Mouse (Mus musculus) limb, embryonic 15.5 days (tissue): ENCODE results near the gene Usmg5. TPM values are rescaled to one million over a fixed set of nuclear protein-coding genes. Genes with fewer than 3 reads are reported as not detected.

Source experiments
- ATAC-seq: fragments of 200-750 bp; cut with Nextera tagmentation; 2 replicates; pipeline ENCODE4 v1.8.0; 2017; ENCODE audit warnings: low read depth, moderate TSS enrichment; ENCODE audit not compliant: insufficient number of reproducible peaks, low FRiP score, low TSS enrichment
- H3K27ac ChIP-seq: fragments of 300-500 bp; sonication (generic); 2 replicates; pipeline ENCODE4 v1.5.1; 2015; ENCODE audit warnings: moderate library complexity, mild to moderate bottlenecking, inconsistent platforms
- H3K27me3 ChIP-seq: fragments of 300-500 bp; sonication (generic); 2 replicates; pipeline ENCODE4 v1.6.1; 2015; ENCODE audit warnings: inconsistent platforms
- H3K36me3 ChIP-seq: fragments of 300-500 bp; sonication (generic); 2 replicates; pipeline ENCODE4 v1.6.1; 2015; ENCODE audit warnings: inconsistent platforms
- H3K4me1 ChIP-seq: fragments of 300-500 bp; sonication (generic); 2 replicates; pipeline ENCODE4 v1.6.1; 2015; ENCODE audit warnings: inconsistent platforms
- H3K4me2 ChIP-seq: fragments of 300-500 bp; sonication (generic); 2 replicates; pipeline ENCODE4 v1.6.1; 2015; ENCODE audit warnings: mild to moderate bottlenecking, inconsistent platforms
- H3K4me3 ChIP-seq: fragments of 300-500 bp; sonication (generic); 2 replicates; pipeline ENCODE4 v1.5.1; 2015; ENCODE audit warnings: mild to moderate bottlenecking, inconsistent platforms
- H3K9ac ChIP-seq: fragments of 300-500 bp; sonication (generic); 2 replicates; pipeline ENCODE4 v1.6.1; 2015; ENCODE audit warnings: inconsistent platforms
- H3K9me3 ChIP-seq: fragments of 300-500 bp; sonication (generic); 2 replicates; pipeline ENCODE4 v1.6.1; 2016; ENCODE audit warnings: inconsistent platforms
- WGBS: fragments of 180-500 bp; shearing (Covaris S2); methylation state at CpG from one replicate; pipeline ENCODE4 v1.1.7; 2015; 5-methylcytosine and 5-hydroxymethylcytosine counted together
- polyA plus RNA-seq: library from polyadenylated mRNA; unstranded; fragments of >200 nt; fragmentation: Nextera tagmentation; extraction: Ambion mirVana; gene quantifications from 2 replicates; pipeline ENCODE4 v1.2.1, GENCODE M21; 2015

Gene Usmg5
- polyA plus RNA-seq, 1 experiment from 2014 or later = 1,159 TPM

DNA sequence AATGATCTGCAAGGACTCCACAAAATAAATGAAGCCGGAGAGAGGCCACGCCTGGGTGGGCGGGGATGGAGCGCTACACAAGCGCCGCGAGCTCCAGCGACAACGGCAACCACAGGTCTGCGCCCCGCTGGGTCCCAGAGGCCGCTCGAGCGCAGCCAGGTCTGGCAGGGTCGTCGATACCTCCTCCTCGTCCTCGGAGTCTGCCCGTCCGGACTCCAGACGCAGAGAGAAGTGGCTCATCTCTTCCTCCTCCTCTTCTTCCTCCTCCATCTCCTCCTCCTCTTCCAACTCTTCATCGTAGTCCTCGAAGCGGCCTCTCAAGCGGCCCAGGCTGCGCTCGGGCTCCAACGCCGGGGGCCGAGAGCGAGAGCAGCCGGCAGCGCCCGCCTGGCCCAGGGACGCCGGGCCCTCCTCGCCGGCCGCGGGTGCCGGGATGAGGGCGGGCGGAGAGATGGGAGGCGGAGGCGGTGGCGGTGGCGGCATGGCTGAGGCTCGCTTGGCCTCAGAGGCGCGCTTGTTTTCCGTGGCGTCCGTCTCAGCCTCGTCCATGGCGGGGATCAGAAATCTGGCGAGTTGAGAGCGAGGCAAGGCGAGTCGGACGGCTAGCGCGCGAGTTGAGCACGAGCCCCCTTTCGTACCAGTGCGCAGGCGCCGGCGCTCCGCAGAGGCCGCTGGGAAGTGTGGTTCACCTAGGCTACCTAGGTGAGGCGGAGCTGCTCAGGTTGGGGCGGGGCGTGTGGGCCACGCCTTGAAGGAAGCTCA lies 40.0 kb downstream of the Usmg5 start, which contains the start of gene Pcgf6:
Gene Pcgf6, minus strand, starts transcription at position 636 of the 762 bp plus-strand sequence.
- peak within 1 kb of the TSS; percentile 78 for H3K4me2 ChIP-seq

DNA sequence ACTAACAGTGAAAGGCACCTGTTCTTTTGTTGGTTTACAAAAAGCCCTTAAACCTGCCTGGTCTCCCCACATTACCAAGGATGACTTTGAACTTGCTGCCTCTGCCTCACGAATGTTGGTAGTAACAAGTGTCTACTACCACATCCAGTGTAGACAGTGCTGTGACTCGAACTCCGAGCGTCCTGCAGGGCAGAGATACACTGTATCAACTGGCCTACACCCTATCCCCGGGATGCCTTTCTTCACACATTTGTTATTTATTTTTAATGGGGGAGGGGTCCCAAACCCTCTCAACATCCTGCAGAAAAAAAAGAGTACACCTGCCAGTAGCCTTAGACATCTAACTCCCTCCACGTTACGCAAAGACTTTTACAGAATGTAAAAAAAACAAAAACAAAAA lies 40.6 kb downstream of the Usmg5 start:
- Histone ChIP-seq H3K27ac (no peak overlapping the region), H3K9me3 (no peaks in the 10 kb centered on the region), H3K4me3 (peak overlapping the region; percentile 88), H3K36me3 (peaks cover 19% of the 10 kb centered on the region), H3K9ac (peak overlapping the region; percentile 83), H3K4me2 (peak overlapping the region; percentile 78), H3K27me3 (no peaks in the 10 kb centered on the region), H3K4me1 (peaks cover 16% of the 10 kb centered on the region)
- no peak for ATAC-seq
- WGBS = 3% methylated on average over 7 of the region's 7 CpGs

More for the DNA sequence above, 40.0 kb downstream of the Usmg5 start, which contains the start of gene Pcgf6:
- Histone ChIP-seq H3K36me3 (peaks cover 15% of the 10 kb centered on the region), H3K4me1 (peaks cover 16% of the 10 kb centered on the region), H3K9me3 (no peaks in the 10 kb centered on the region), H3K27ac (peak within 1 kb of the TSS; percentile 90), H3K4me3 (peak within 1 kb of the TSS; percentile 88), H3K9ac (peak within 1 kb of the TSS; percentile 83), H3K27me3 (no peaks in the 10 kb centered on the region)
- ATAC-seq = peak; percentile 87
- WGBS = under 1% methylated on average over 73 of the region's 75 CpGs

GRCm38 (mm10) chr19:47049061-47049460 lies 41.4 kb downstream of the Usmg5 start:
- H3K36me3 ChIP-seq = peaks cover 22% of the 10 kb centered on the region
- 58% methylated on average over 4 of the region's 4 CpGs for WGBS
- H3K9ac ChIP-seq = no peak overlapping the region
- H3K4me3 ChIP-seq = no peak overlapping the region; the same call in 1 of the 2 replicates
- no peak overlapping the region for H3K27ac ChIP-seq
- no peaks in the 10 kb centered on the region for H3K27me3 ChIP-seq
- H3K4me1 ChIP-seq = peaks cover 16% of the 10 kb centered on the region
- H3K9me3 ChIP-seq = no peaks in the 10 kb centered on the region
- no peak overlapping the region for H3K4me2 ChIP-seq
- ATAC-seq = no peak

DNA sequence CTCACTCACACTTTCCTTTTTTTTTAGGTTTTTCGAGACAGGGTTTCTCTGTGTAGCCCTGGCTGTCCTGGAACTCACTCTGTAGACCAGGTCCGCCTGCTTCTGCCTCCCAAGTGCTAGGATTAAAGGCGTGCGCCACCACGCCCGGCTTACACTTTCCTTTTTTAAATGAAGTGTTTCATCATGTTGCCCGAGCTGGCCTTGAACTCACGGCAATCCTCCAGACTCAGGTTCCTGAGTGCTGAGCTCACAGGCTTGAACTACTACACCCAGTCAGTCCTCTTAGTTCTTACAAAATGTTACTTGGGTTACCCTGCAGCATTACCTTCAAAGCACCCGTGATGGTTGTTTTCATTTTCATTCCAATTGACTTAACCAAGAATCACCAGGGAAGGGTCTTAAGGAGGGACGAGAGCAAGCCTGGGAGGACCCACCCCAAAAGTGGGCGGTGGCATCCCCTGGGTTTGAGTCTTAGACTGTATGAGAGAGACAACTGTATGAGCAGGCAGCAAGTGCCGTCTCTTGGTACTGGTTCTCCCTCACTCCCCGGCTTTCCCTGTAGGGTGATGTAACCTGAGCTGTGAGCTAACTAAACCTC lies 43.1 kb downstream of the Usmg5 start:
- ATAC-seq = no peak
- Histone ChIP-seq H3K27me3 (no peaks in the 10 kb centered on the region), H3K4me3 (no peak overlapping the region), H3K9me3 (no peaks in the 10 kb centered on the region), H3K4me1 (peaks cover 16% of the 10 kb centered on the region), H3K36me3 (peaks cover 25% of the 10 kb centered on the region), H3K27ac (no peak overlapping the region), H3K4me2 (no peak overlapping the region), H3K9ac (no peak overlapping the region)
- WGBS = 83% methylated on average over 13 of the region's 13 CpGs

DNA sequence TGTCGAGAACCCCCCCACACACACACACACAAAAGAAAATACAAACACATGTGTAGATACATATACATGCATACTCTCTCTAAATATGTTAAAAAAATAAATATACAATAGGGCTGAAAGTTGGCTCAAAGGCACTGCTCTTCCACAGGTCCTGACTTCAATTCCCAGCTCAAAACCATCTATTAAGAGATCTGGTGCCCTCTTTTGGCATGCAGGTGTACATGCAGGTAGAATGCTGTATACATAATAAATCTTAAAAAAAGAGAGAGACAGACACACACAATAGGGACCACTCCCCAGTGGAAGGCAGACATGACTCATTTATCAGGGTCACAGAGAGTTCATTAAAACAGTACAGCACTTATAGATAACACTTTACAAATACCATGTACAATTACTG lies 44.1 kb downstream of the Usmg5 start:
- peaks cover 28% of the 10 kb centered on the region for H3K36me3 ChIP-seq
- peaks cover 16% of the 10 kb centered on the region for H3K4me1 ChIP-seq
- no peak overlapping the region for H3K4me2 ChIP-seq
- no peak for ATAC-seq
- H3K9me3 ChIP-seq = no peaks in the 10 kb centered on the region
- no peak overlapping the region for H3K9ac ChIP-seq
- no peaks in the 10 kb centered on the region for H3K27me3 ChIP-seq
- no peak overlapping the region for H3K4me3 ChIP-seq
- 100% methylated on average over 1 of the region's 1 CpGs for WGBS
- no peak overlapping the region for H3K27ac ChIP-seq

- Histone ChIP-seq H3K4me3 (no peak overlapping the region), H3K27me3 (no peaks in the 10 kb centered on the region), H3K4me2 (no peak overlapping the region), H3K4me1 (no peaks in the 10 kb centered on the region), H3K27ac (no peak overlapping the region), H3K9me3 (no peaks in the 10 kb centered on the region), H3K36me3 (peaks cover 45% of the 10 kb centered on the region), H3K9ac (no peak overlapping the region)
- 89% methylated on average over 3 of the region's 3 CpGs for WGBS
- ATAC-seq = no peak
These were observed 46.8 kb downstream of the Usmg5 start for GRCm38 (mm10) chr19:47043608-47044007.

GRCm38 (mm10) chr19:47040720-47041473 lies 49.5 kb downstream of the Usmg5 start:
- Histone ChIP-seq H3K4me1 (no peaks in the 10 kb centered on the region), H3K9ac (no peak overlapping the region), H3K9me3 (no peaks in the 10 kb centered on the region), H3K4me2 (no peak overlapping the region), H3K4me3 (no peak overlapping the region), H3K27me3 (no peaks in the 10 kb centered on the region), H3K27ac (no peak overlapping the region), H3K36me3 (peaks cover 47% of the 10 kb centered on the region)
- ATAC-seq = no peak
- 85% methylated on average over 3 of the region's 3 CpGs for WGBS

DNA sequence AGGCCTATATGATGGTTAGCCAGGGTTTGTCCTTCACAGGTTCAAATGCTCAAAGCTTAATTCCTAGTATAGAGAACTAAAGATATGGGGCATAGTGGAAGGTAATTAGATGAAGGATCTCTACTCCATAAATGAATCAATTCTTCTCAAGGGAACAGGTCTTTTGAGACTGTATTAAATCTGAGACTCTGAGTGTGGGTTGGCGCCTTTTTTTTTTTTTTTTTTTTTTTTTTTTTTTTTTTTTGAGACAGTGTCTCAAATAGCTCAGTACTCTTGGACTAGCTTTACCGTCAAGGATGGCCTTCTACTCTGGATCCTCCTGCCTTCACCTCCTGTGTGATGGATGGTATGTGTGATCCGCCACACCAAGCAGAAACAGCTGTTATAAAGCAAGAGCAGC lies 53.9 kb downstream of the Usmg5 start:
- no peaks in the 10 kb centered on the region for H3K9me3 ChIP-seq
- H3K36me3 ChIP-seq = peaks cover 60% of the 10 kb centered on the region
- ATAC-seq = no peak
- no peaks in the 10 kb centered on the region for H3K4me1 ChIP-seq
- no peaks in the 10 kb centered on the region for H3K27me3 ChIP-seq
- no peak overlapping the region for H3K9ac ChIP-seq
- H3K4me2 ChIP-seq = no peak overlapping the region
- 96% methylated on average over 3 of the region's 3 CpGs for WGBS
- no peak overlapping the region for H3K4me3 ChIP-seq
- no peak overlapping the region for H3K27ac ChIP-seq

DNA sequence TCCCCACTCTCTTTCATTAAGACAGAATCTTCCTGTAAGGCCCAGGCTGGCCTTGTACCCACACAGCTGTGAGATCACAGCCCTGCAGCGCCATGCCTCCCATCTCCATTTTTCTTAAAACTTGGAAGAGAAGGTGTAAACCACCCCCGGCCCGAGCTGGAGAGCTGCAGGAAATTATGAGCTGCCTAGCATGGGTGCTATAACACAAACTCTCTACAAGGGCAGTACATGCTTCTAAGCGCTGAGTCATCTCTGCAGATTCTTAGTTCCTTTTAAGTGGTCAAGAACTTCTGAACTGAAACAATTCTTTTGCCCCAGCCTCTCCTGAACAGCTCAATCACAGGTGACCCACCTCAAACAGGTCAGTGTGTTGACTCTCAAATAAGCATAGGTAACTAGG lies 55.5 kb downstream of the Usmg5 start:
- H3K4me2 ChIP-seq = no peak overlapping the region
- ATAC-seq = no peak
- H3K9ac ChIP-seq = no peak overlapping the region
- peaks cover 50% of the 10 kb centered on the region for H3K36me3 ChIP-seq
- no peak overlapping the region for H3K4me3 ChIP-seq
- no peaks in the 10 kb centered on the region for H3K27me3 ChIP-seq
- 88% methylated on average over 4 of the region's 4 CpGs for WGBS
- H3K27ac ChIP-seq = no peak overlapping the region
- H3K4me1 ChIP-seq = no peaks in the 10 kb centered on the region
- no peaks in the 10 kb centered on the region for H3K9me3 ChIP-seq

Other genes starting within 250 kb of the Usmg5 start
- gene Ina, start 75.9 kb downstream of the Usmg5 start, polyA plus RNA-seq = 0.56 and 0.68 TPM in 2 replicates
- 70.4 and 71.5 TPM in 2 replicates for gene Nt5c2, start 75.5 kb downstream of the Usmg5 start, polyA plus RNA-seq
- gene Pcgf6, start 39.7 kb downstream of the Usmg5 start, polyA plus RNA-seq = 11.0 and 14.0 TPM in 2 replicates
- gene Taf5, start 22.9 kb downstream of the Usmg5 start, polyA plus RNA-seq = 3.3 and 4.6 TPM in 2 replicates
- gene Pdcd11, start 121 bp upstream of the Usmg5 start, polyA plus RNA-seq = 7.7 and 8.8 TPM in 2 replicates
- gene Calhm2, start 47.6 kb upstream of the Usmg5 start, polyA plus RNA-seq = 13.0 and 13.6 TPM in 2 replicates
- not detected in 2 replicates for gene Calhm1, start 53.6 kb upstream of the Usmg5 start, polyA plus RNA-seq
- gene Calhm3, start 67.1 kb upstream of the Usmg5 start, polyA plus RNA-seq = not detected in 2 replicates
- 6.2 and 8.2 TPM in 2 replicates for gene Neurl1a, start 88.2 kb upstream of the Usmg5 start, polyA plus RNA-seq